Mouse (Mus musculus) lung, adult 18-20 months (tissue): ENCODE measurements around the gene Tbc1d17.
A peak's percentile ranks its signal among the peaks of the same experiment; 100 is the strongest.
"Not testable (repeated sequence)": the region's sequence is repeated elsewhere in the genome, so short reads cannot be mapped to it uniquely, and the experiment has no call there.

Experiments
- DNase-seq, 2 experiments: peaks; one replicate each; pipeline ENCODE4 v3.0.0; 2022; ENCODE audit warnings: mixed read lengths in 2 of 2

The Tbc1d17 gene

GRCm38 (mm10) chr7:44848561-44849415 lies at the start of gene Tbc1d17, which contains the start of gene Akt1s1:
Gene Tbc1d17 (minus strand): TSS chr7:44849079.
Gene Akt1s1 (plus strand): TSS chr7:44848991.
- DNase-seq = peak; percentile 100

GRCm38 (mm10) chr7:44898607-44899006 lies 49.7 kb upstream of the Tbc1d17 start:
- peak in 1 of 2 experiments; percentile 33 for DNase-seq

- DNase-seq = no peak
Measured at GRCm38 (mm10) chr7:44896499-44896898, 47.6 kb upstream of the Tbc1d17 start.

- DNase-seq = peak; percentile 93 to 95
Measured at GRCm38 (mm10) chr7:44895593-44896434, 46.9 kb upstream of the Tbc1d17 start, which contains the start of gene Fuz. Gene Fuz (plus strand): TSS chr7:44896079.

GRCm38 (mm10) chr7:44895206-44895592 lies 46.3 kb upstream of the Tbc1d17 start:
- no peak for DNase-seq

- no peak for DNase-seq
Measured at GRCm38 (mm10) chr7:44894175-44894574, 45.3 kb upstream of the Tbc1d17 start.

GRCm38 (mm10) chr7:44893197-44893596 lies 44.3 kb upstream of the Tbc1d17 start:
- no peak for DNase-seq

- DNase-seq = peak; percentile 92
Measured at GRCm38 (mm10) chr7:44892276-44892921, 43.5 kb upstream of the Tbc1d17 start, which contains the start of gene Med25. Gene Med25 (minus strand): TSS chr7:44892712.

GRCm38 (mm10) chr7:44891611-44892010 lies 42.7 kb upstream of the Tbc1d17 start:
- no peak for DNase-seq

GRCm38 (mm10) chr7:44890737-44891136 lies 41.9 kb upstream of the Tbc1d17 start:
- no peak for DNase-seq

GRCm38 (mm10) chr7:44890180-44890579 lies 41.3 kb upstream of the Tbc1d17 start:
- no peak for DNase-seq

GRCm38 (mm10) chr7:44888256-44889105 lies 39.6 kb upstream of the Tbc1d17 start:
- no peak for DNase-seq

- no peak for DNase-seq
Measured at GRCm38 (mm10) chr7:44886964-44887363, 38.1 kb upstream of the Tbc1d17 start.

- no peak for DNase-seq
Measured at GRCm38 (mm10) chr7:44884637-44885036, 35.8 kb upstream of the Tbc1d17 start.

- no peak for DNase-seq
Measured at GRCm38 (mm10) chr7:44883036-44883435, 34.2 kb upstream of the Tbc1d17 start.

GRCm38 (mm10) chr7:44877833-44878232 lies 29.0 kb upstream of the Tbc1d17 start:
- no peak for DNase-seq

- DNase-seq = not testable (repeated sequence)
Measured at GRCm38 (mm10) chr7:44871774-44872173, 22.9 kb upstream of the Tbc1d17 start.

GRCm38 (mm10) chr7:44871181-44871580 lies 22.3 kb upstream of the Tbc1d17 start:
- DNase-seq = no peak

GRCm38 (mm10) chr7:44870614-44871013 lies 21.7 kb upstream of the Tbc1d17 start:
- DNase-seq = no peak

- peak; percentile 95 to 96 for DNase-seq
Measured at GRCm38 (mm10) chr7:44869697-44870528, 21.0 kb upstream of the Tbc1d17 start, which contains the start of gene Ptov1. Gene Ptov1 (minus strand): TSS chr7:44869788.
